Mouse (Mus musculus): ENCODE results near the gene Nipsnap3b. TPM values are rescaled to one million over a fixed set of nuclear protein-coding genes. Genes with fewer than 3 reads are reported as not detected.

The Nipsnap3b gene
- polyA plus RNA-seq (2012; rRNA removed): 16.7 and 19.3 TPM in 2 replicates

- DNase-seq (ENCODE audit: extremely low spot score in 1 of 2, low spot score in 1 of 2): peak; percentile 91 to 96
Observed at GRCm38 (mm10) chr4:53011732-53012361, at the start of gene Nipsnap3b. Gene Nipsnap3b, plus strand, starts transcription at chr4:53011880.

- DNase-seq (ENCODE audit: extremely low spot score in 1 of 2, low spot score in 1 of 2): no peak
Observed at GRCm38 (mm10) chr4:52964247-52964646, 47.4 kb upstream of the Nipsnap3b start, which contains the start of gene Olfr270. Gene Olfr270, plus strand, starts transcription at chr4:52964547.

GRCm38 (mm10) chr4:52985216-52985615 lies 26.5 kb upstream of the Nipsnap3b start:
- peak in 1 of 2 experiments; percentile 36 for DNase-seq (ENCODE audit: extremely low spot score in 1 of 2, low spot score in 1 of 2)

GRCm38 (mm10) chr4:52986266-52986665 lies 25.4 kb upstream of the Nipsnap3b start:
- no peak for DNase-seq (ENCODE audit: extremely low spot score in 1 of 2, low spot score in 1 of 2)

GRCm38 (mm10) chr4:52989248-52989647 lies 22.4 kb upstream of the Nipsnap3b start, which contains the start of gene Nipsnap3a:
Gene Nipsnap3a, plus strand, starts transcription at chr4:52989272.
- DNase-seq (ENCODE audit: extremely low spot score in 1 of 2, low spot score in 1 of 2): no peak

DNA sequence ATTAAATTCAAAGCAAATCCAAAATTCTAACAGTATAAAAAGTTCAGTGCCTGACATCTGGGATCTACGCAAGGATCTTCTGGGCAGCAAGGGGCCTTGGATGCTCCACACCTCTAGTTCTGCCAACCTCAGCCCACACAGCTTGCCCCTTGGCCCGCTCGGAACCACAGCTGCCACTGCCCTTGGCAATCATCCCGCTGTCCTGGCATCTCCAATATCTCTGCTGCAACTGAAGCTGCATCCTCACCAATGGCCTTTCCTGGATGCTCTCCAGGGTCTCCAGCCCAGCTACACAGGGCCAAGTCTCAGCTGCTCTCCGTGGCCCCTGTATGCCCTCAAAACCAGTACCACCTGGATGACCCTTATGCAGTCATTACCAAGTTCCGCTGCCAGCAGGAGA lies 12.2 kb upstream of the Nipsnap3b start:
- DNase-seq (ENCODE audit: extremely low spot score in 1 of 2, low spot score in 1 of 2): no peak

DNA sequence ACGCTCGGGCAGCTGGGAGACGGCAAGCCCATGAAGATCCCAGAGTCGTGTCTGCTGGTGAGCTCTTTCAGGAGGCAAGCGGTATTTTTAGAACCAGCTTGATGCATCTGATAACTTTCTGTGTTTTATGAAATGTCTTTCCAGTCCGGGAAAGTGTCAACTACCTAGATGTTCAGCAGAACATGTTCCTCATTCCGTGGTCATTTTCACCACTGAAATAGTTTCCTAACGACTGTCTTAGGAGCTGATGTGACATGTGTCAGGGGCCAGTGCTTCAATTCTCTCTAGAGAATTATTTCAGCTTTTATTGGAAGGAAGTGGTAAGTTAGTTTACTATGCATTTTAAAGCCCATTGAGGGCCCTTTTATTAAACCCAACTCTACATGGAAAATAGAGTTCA lies 11.5 kb upstream of the Nipsnap3b start:
- no peak for DNase-seq (ENCODE audit: extremely low spot score in 1 of 2, low spot score in 1 of 2)

DNA sequence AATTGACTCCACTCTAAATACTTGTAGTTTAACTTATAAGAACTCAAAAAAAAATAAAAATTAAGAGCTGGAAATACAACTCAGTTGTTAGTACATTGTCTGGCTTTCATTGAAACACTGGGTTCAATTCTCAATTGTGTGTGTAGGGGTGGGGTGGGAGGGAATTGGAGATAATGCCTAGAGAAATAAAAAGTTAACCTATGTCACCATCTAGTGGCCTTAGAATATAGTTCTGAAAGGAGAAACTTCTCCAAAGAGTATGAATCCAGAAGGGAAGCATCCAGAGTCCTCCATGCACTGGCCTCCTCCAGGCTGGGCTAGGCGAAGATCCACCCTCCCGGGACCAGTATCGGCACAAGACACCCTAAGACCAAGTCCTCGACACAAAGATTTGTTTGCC lies 2.5 kb upstream of the Nipsnap3b start:
- no peak for DNase-seq (ENCODE audit: extremely low spot score in 1 of 2, low spot score in 1 of 2)

- no peak for DNase-seq (ENCODE audit: extremely low spot score in 1 of 2, low spot score in 1 of 2)
Observed at GRCm38 (mm10) chr4:53009871-53010270, 1.8 kb upstream of the Nipsnap3b start.

- DNase-seq (ENCODE audit: extremely low spot score in 1 of 2, low spot score in 1 of 2): no peak
Observed at GRCm38 (mm10) chr4:53014421-53014820, 2.7 kb downstream of the Nipsnap3b start.

DNA sequence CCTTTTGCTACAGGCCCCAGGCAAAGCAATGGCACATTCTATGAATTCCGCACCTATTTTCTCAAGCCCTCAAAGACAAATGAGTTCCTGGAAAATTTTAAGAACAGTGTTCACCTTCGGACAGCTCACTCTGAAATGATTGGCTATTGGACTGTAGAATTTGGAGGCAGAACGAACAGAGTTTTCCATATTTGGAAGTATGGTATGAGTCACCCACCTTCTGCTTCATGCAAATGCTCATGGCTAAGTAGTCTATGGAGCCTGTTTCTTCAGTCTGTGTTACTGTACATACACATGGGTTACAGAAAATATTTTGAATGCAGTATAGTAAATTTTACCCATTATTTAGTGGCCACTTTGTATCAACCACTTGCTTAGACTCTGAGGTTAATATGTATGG lies 3.3 kb downstream of the Nipsnap3b start:
- DNase-seq (ENCODE audit: extremely low spot score in 1 of 2, low spot score in 1 of 2): no peak

DNA sequence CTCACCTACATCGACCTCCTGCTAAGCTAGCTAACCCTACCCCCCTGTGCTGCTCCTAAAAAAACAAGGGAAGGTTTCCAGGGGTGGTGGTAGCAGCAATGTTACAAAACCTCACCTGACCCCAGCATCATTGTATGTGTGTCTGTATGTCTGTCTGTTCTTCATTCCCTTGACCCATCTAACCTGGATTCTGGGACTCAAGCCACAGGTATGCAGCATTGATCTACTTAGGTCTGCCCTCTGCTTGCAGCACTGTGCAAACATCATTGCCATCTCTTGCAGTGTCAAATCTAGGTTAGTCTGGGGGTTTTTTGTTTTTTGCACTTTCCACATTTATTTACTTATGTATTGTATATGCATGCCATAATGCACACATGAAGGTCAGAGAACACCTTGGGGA lies 6.7 kb downstream of the Nipsnap3b start:
- no peak for DNase-seq (ENCODE audit: extremely low spot score in 1 of 2, low spot score in 1 of 2)

DNA sequence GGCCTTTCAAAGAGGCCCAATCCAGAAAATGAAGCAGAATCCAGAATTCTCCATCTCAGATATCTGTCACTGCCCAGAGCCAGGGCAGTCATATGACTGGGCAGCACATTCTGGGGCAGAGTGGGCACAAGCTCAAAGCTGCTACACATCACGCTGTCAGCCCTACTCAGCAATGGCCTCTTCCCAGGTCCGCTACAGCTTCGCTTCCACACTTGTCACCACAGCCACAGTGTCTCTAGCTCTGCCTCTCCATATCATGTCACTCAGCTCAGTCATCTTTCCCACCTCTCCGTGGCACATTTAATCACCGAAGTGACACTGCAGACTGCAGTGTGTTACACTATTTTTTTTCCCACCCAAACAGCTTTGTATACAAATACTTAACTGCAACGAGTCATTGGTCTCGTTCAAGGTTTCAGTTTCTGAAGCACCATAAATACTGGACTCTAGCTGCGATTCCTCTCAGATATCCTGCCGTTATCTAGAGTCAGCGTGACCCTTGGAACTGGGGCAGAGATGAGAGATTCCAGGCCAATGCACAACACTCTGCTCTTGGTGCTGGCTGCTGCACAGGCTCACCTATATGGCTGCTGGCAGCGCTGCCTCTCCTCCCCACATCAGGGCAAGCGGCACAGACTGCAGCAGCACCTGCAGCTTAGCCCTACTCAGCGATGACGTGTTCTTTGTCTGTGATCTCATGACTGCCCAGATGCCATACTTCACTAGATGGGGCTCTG lies 11.7 kb downstream of the Nipsnap3b start:
- no peak for DNase-seq (ENCODE audit: extremely low spot score in 1 of 2, low spot score in 1 of 2)

DNA sequence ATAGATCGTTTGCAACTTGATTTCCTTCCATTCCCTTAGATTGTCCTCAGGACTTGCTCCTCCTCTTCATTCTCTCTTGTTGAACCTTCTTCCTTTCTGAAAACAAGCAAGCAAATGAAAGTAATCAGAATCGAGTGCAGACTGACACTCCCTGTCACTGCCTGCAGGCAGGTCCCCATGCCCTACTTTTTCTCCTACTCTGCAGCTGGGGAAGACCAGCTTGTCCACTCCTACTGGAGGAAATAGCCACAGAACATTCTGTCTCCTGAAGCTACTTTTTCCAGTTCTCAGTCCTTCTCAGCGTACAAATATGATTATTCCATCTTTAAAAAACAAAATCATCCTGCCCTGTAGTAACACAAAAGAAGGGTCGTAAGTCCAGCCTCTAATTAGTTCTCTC lies 12.7 kb downstream of the Nipsnap3b start:
- no peak for DNase-seq (ENCODE audit: extremely low spot score in 1 of 2, low spot score in 1 of 2)

GRCm38 (mm10) chr4:53027811-53028210 lies 16.1 kb downstream of the Nipsnap3b start:
- no peak for DNase-seq (ENCODE audit: extremely low spot score in 1 of 2, low spot score in 1 of 2)

DNA sequence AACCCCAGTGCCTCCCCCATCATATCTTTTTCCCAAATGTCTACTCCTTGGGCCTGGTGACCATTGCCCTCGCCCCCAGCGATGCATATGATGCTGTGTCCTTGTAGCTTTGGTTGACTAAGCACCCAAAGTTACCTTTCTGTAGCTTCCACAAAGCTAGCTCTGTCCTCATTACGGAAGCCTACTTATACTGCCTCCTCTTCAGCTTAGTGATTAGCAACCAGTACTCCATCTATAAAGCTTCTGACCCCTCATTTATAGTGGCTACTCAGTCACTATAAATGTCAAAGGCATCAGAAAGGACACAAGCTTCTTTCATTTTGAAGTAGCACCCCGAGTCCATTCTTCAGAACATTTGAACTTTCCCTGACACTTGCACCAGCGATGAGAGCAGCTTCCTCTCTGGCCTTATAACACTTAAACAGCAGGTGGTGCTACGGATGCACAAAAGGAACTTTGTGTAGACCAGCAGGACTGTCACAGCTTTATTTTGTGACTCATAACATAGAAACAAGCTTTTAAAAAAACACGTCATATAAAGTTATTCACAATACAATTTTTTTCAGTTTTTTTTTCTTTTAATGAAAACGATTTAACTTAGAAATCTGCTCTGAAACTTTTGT lies 18.8 kb downstream of the Nipsnap3b start:
- DNase-seq (ENCODE audit: extremely low spot score in 1 of 2, low spot score in 1 of 2): peak in 1 of 2 experiments; percentile 48

DNA sequence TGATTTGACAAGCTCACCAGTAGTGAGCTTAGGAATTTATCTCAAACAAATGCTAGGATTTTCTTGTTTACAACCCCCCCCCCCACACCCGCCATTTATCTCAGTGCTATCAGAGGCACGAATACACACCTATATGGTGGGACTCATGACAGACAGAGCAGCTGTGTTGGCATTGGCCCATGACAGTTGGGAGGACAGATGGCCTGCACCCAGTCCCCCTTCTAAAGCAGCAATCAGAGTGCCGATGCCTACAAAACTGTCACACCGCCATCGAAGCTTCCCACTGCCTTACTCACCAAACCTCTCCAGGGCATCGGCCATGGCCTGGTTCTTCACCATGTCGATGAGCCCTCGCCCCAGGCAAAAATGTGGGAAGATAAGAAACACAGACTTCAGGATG lies 32.1 kb downstream of the Nipsnap3b start:
- DNase-seq (ENCODE audit: extremely low spot score in 1 of 2, low spot score in 1 of 2): no peak

DNA sequence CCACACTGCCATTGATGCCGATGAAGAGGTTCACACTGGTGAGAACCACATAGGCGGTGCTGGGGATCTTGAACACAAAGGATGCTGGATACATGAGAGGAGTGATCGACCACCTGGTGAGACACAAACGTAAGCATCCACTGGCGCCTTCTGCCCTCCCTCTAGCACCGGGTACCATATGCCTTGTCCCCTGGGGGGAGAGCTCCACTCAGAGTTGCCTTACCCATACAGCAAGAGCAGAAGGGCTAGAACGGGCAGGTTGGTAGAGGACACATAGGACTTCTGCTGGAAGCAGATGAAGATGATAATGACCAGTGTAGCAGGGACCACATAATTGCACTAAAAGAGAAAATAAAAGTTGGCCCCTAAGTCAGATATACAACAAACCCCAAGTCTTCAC lies 34.1 kb downstream of the Nipsnap3b start:
- DNase-seq (ENCODE audit: extremely low spot score in 1 of 2, low spot score in 1 of 2): no peak

DNA sequence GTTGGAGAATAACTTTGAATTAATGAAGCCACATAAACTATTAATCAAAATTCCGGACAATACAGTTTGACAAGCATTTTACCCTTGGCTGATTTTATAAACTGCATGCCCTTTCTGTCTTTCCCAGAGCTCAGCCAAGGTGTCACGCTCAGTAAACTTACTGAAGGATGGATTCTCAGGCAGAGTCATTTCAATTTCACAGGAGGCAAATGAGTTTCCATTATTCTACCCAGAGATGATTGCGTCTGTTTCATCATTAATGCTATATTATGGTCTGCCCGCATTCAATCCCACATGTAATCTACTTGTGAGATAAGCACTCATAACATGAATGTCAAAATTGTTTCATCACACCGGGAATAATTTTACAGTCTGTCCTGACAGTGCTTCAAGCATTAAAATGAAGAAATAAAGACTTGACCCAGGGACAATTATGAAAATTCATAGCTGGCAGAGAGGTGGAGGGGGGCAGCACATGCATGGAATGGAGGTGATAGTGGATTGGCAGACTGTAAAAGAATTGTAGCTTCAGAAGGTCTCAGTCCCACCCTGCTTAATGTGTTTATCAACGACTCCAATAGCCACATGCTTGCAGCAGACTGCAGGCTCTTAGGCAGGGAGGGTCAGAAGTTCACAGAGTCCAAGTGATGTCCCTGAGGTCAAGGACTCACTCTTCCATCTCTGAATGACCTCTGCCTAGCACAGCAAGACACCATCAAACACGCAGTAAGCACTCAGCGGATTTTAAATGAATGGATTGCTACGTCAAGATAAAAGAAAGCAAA lies 34.8 kb downstream of the Nipsnap3b start:
- no peak for DNase-seq (ENCODE audit: extremely low spot score in 1 of 2, low spot score in 1 of 2)

DNA sequence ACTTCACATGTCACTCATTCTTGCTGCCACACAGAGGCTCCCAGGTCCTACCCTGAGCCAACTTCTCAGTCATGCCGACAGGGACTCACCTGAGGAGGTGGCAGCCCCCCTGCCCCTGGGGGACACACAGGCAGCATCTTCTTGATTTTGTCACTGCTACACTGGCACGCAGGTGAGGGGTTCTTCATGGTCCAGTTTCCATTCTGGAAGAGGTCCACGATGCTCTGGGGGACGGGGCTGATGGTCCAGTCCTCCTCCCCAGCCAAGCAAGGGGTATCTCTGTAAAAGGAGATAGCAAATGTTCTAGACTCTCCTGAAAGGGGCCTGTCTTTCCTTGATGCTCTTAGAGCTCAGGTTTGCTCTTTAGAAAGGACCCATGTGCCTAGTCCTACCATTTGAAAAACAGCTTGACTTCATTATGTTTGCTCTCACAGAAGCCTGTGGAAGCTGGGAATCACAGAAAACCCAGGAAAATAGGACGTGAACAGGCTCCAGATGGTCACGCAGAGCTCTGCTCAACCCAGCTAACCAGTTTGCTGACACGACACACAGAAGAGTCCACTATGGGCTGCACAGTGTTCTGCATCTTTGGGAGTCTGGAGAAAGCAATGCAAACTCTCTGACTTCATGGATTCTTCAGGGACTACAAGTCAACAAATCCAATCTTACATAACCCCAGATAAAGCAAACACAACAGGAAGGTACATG lies 50.8 kb downstream of the Nipsnap3b start:
- peak in 1 of 2 experiments; percentile 7 for DNase-seq (ENCODE audit: extremely low spot score in 1 of 2, low spot score in 1 of 2)

Measured in frontal cortex, adult 2 months (tissue).